Mouse (Mus musculus): ENCODE data around the gene Olfr1352. TPM values are rescaled to one million over a fixed set of nuclear protein-coding genes. Genes with fewer than 3 reads are reported as not detected.
"Not testable (repeated sequence)": the region's sequence is repeated elsewhere in the genome, so short reads cannot be mapped to it uniquely, and the experiment has no call there.

Olfr1352 gene
- not detected in 2 replicates for polyA plus RNA-seq (2014; fragmentation: Nextera tagmentation; extraction: Ambion mirVana)

- ATAC-seq (no peak), DNase-seq (ENCODE audit: low spot score) (no peak)
- no peaks in the 10 kb centered on the region for H3K36me3 ChIP-seq (ENCODE audit: control insufficient read depth, insufficient read depth, low read length)
- no peak within 1 kb of the TSS for H3K4me3 ChIP-seq (ENCODE audit: low read depth, low read length)
- no peaks in the 10 kb centered on the region for H3K9me3 ChIP-seq (replicated peaks; ENCODE audit: control insufficient read depth, low read length)
- no peak within 1 kb of the TSS for H3K4me2 ChIP-seq (ENCODE audit: low read length)
- no peak within 1 kb of the TSS for H3K9ac ChIP-seq (ENCODE audit: low read length)
- H3K27ac ChIP-seq (ENCODE audit: low read depth, low read length): no peak within 1 kb of the TSS
- no peaks in the 10 kb centered on the region for H3K4me1 ChIP-seq (ENCODE audit: control insufficient read depth, insufficient read depth, low read length)
- no peaks in the 10 kb centered on the region for H3K27me3 ChIP-seq (replicated peaks; ENCODE audit: control insufficient read depth, insufficient read depth, low read length)
Measured at GRCm38 (mm10) chr10:78980750-78981149, at the start of gene Olfr1352. TSS of gene Olfr1352 (plus strand) at chr10:78981050.

GRCm38 (mm10) chr10:78950336-78950735 is 30.5 kb upstream of the Olfr1352 start, which contains the start of gene Olfr8:
TSS of gene Olfr8 (plus strand) at chr10:78950636.
- H3K36me3 ChIP-seq (ENCODE audit: control insufficient read depth, insufficient read depth, low read length); H3K27ac ChIP-seq (ENCODE audit: low read depth, low read length); H3K27me3 ChIP-seq (replicated peaks; ENCODE audit: control insufficient read depth, insufficient read depth, low read length); H3K9me3 ChIP-seq (replicated peaks; ENCODE audit: control insufficient read depth, low read length); H3K4me2 ChIP-seq (ENCODE audit: low read length); H3K9ac ChIP-seq (ENCODE audit: low read length); DNase-seq (ENCODE audit: low spot score); H3K4me3 ChIP-seq (ENCODE audit: low read depth, low read length); ATAC-seq; H3K4me1 ChIP-seq (ENCODE audit: control insufficient read depth, insufficient read depth, low read length): not testable (repeated sequence)
- WGBS: 84% methylated on average over 1 of the region's 1 CpGs

- H3K9me3 ChIP-seq (replicated peaks; ENCODE audit: control insufficient read depth, low read length); H3K27me3 ChIP-seq (replicated peaks; ENCODE audit: control insufficient read depth, insufficient read depth, low read length); H3K36me3 ChIP-seq (ENCODE audit: control insufficient read depth, insufficient read depth, low read length); H3K27ac ChIP-seq (ENCODE audit: low read depth, low read length); H3K4me2 ChIP-seq (ENCODE audit: low read length); H3K4me1 ChIP-seq (ENCODE audit: control insufficient read depth, insufficient read depth, low read length); H3K9ac ChIP-seq (ENCODE audit: low read length); ATAC-seq; DNase-seq (ENCODE audit: low spot score); H3K4me3 ChIP-seq (ENCODE audit: low read depth, low read length): not testable (repeated sequence)
Measured at GRCm38 (mm10) chr10:78963009-78963408, 17.8 kb upstream of the Olfr1352 start, which contains the start of gene Olfr1353. TSS of gene Olfr1353 (plus strand) at chr10:78963309.

- no peak for ATAC-seq
- no peak for DNase-seq (ENCODE audit: low spot score)
- no peak within 1 kb of the TSS for H3K4me2 ChIP-seq (ENCODE audit: low read length)
- H3K4me3 ChIP-seq (ENCODE audit: low read depth, low read length): no peak within 1 kb of the TSS
- no peak within 1 kb of the TSS for H3K27ac ChIP-seq (ENCODE audit: low read depth, low read length)
- H3K36me3 ChIP-seq (ENCODE audit: control insufficient read depth, insufficient read depth, low read length): no peaks in the 10 kb centered on the region
- H3K9me3 ChIP-seq (replicated peaks; ENCODE audit: control insufficient read depth, low read length): no peaks in the 10 kb centered on the region
- 82% methylated on average over 1 of the region's 1 CpGs for WGBS
- H3K27me3 ChIP-seq (replicated peaks; ENCODE audit: control insufficient read depth, insufficient read depth, low read length): no peaks in the 10 kb centered on the region
- no peaks in the 10 kb centered on the region for H3K4me1 ChIP-seq (ENCODE audit: control insufficient read depth, insufficient read depth, low read length)
- no peak within 1 kb of the TSS for H3K9ac ChIP-seq (ENCODE audit: low read length)
Measured at GRCm38 (mm10) chr10:79012172-79012571, 31.3 kb downstream of the Olfr1352 start, which contains the start of gene Olfr1351. TSS of gene Olfr1351 (plus strand) at chr10:79012472.

DNA sequence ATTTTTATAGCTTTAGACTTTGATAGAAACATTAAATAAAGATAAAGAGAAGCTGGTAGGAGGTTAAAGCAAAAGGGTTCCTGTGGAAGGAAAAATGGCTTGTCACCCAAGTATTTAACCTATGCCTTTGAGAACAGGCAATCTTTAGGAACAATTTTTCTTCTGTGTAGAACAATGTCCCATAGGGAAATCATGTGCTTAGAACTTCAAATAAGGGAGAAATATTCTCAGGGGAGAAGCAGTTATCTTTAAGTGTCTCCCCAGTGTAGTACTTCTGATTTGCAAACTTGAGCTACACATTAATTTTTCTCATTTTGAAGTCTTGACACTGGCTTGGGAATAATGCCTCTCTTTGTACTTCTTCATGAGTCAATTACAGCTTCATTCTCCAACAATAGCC is 47.6 kb downstream of the Olfr1352 start, which contains the start of gene Olfr57:
TSS of gene Olfr57 (plus strand) at position 301 of the 400 bp plus-strand sequence.
- no peaks in the 10 kb centered on the region for H3K9me3 ChIP-seq (replicated peaks; ENCODE audit: control insufficient read depth, low read length)
- H3K4me3 ChIP-seq (ENCODE audit: low read depth, low read length): no peak within 1 kb of the TSS
- no peak for ATAC-seq
- no peaks in the 10 kb centered on the region for H3K36me3 ChIP-seq (ENCODE audit: control insufficient read depth, insufficient read depth, low read length)
- H3K27ac ChIP-seq (ENCODE audit: low read depth, low read length): no peak within 1 kb of the TSS
- no peak within 1 kb of the TSS for H3K4me2 ChIP-seq (ENCODE audit: low read length)
- no peak within 1 kb of the TSS for H3K9ac ChIP-seq (ENCODE audit: low read length)
- DNase-seq (ENCODE audit: low spot score): no peak
- H3K27me3 ChIP-seq (replicated peaks; ENCODE audit: control insufficient read depth, insufficient read depth, low read length): no peaks in the 10 kb centered on the region
- H3K4me1 ChIP-seq (ENCODE audit: control insufficient read depth, insufficient read depth, low read length): no peaks in the 10 kb centered on the region

Other genes starting within 250 kb of the Olfr1352 start
- 0.17 and 0.24 TPM in 2 replicates for gene Ccdc105, start 228.0 kb upstream of the Olfr1352 start, polyA plus RNA-seq (2014; fragmentation: Nextera tagmentation; extraction: Ambion mirVana)
- 2.9 and 3.4 TPM in 2 replicates for gene Slc1a6, start 200.6 kb upstream of the Olfr1352 start, polyA plus RNA-seq (2014; fragmentation: Nextera tagmentation; extraction: Ambion mirVana)
- not detected in 2 replicates for gene Olfr1356, start 128.9 kb upstream of the Olfr1352 start, polyA plus RNA-seq (2014; fragmentation: Nextera tagmentation; extraction: Ambion mirVana)
- not detected in 2 replicates for gene Olfr1355, start 105.5 kb upstream of the Olfr1352 start, polyA plus RNA-seq (2014; fragmentation: Nextera tagmentation; extraction: Ambion mirVana)
- not detected in 2 replicates for gene Olfr1354, start 67.9 kb upstream of the Olfr1352 start, polyA plus RNA-seq (2014; fragmentation: Nextera tagmentation; extraction: Ambion mirVana)
- not detected in 2 replicates for gene Olfr8, start 30.4 kb upstream of the Olfr1352 start, polyA plus RNA-seq (2014; fragmentation: Nextera tagmentation; extraction: Ambion mirVana)
- not detected in 2 replicates for gene Olfr1353, start 17.7 kb upstream of the Olfr1352 start, polyA plus RNA-seq (2014; fragmentation: Nextera tagmentation; extraction: Ambion mirVana)
- not detected in 2 replicates for gene Olfr1351, start 31.4 kb downstream of the Olfr1352 start, polyA plus RNA-seq (2014; fragmentation: Nextera tagmentation; extraction: Ambion mirVana)
- not detected in 2 replicates for gene Olfr57, start 47.7 kb downstream of the Olfr1352 start, polyA plus RNA-seq (2014; fragmentation: Nextera tagmentation; extraction: Ambion mirVana)
- gene 2610008E11Rik, start 116.5 kb downstream of the Olfr1352 start, polyA plus RNA-seq (2014; fragmentation: Nextera tagmentation; extraction: Ambion mirVana): 50.9 and 63.9 TPM in 2 replicates
- not detected in 2 replicates for gene Vmn2r80, start 167.7 kb downstream of the Olfr1352 start, polyA plus RNA-seq (2014; fragmentation: Nextera tagmentation; extraction: Ambion mirVana)

Data from forebrain, embryonic 14.5 days (tissue).